Mouse (Mus musculus): ENCODE measurements around the gene Olfr1453. TPM values are rescaled to one million over a fixed set of nuclear protein-coding genes. Genes with fewer than 3 reads are reported as not detected.

The Olfr1453 gene
- total RNA-seq (2023): not detected

DNA sequence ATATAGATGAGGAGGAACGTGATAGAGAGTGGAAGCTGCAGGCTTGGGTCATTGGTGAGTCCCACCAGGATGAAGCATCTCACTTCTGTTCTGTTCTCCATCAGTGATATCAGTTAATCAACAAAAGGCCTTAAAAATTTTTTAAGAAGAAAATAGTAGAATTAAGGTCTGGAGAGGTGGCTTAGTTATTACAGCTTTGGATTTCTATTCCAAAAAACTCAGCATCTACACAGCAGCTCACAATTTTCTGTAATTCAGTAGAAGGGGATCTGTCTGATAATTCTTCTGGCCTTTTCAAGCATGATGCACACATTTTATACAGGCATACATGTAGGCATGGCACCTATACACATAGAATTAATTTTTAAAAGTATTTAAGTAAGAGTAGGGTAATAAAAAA is at the start of gene Olfr1453:
TSS of gene Olfr1453 (minus strand) at position 101 of the 400 bp plus-strand sequence.

GRCm38 (mm10) chr19:13060310-13060709 is 32.2 kb upstream of the Olfr1453 start, which contains the start of gene Olfr1454:
Gene Olfr1454 (plus strand): TSS chr19:13060610.

DNA sequence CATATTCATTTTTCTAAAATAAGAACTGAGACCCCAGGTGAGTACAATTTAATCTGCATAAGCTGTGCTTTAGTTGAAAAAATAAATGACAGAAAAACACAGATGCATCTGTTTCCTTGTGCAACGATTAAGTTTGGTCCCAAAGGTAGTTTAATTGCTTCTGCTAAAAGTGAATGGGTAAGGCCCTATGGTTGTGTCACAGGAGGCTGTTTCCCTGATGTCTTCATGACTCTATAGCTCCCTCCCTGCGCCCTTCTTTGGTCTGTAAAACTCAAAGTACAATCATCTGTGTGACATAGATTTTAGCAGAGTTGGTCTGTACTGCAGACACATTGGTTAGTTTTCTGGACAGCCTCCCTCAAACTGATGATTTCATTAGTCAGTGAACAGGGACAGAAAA is 33.4 kb downstream of the Olfr1453 start, which contains the start of gene Olfr1451:
TSS of gene Olfr1451 (plus strand) at position 301 of the 400 bp plus-strand sequence.

Other genes starting within 250 kb of the Olfr1453 start
- gene Zfp91, start 232.2 kb downstream of the Olfr1453 start, total RNA-seq (2023): 10 to 100 TPM; 93.7 to 98.7 TPM
- gene Lpxn, start 232.1 kb downstream of the Olfr1453 start, total RNA-seq (2023): 10 to 100 TPM; 80.8 to 86.4 TPM
- gene Gm5244, start 181.6 kb downstream of the Olfr1453 start, total RNA-seq (2023): 1 to 10 TPM; 5.7 to 6.8 TPM
- under 1 TPM; 0.58 to 0.68 TPM for gene Olfr1444, start 171.0 kb downstream of the Olfr1453 start, total RNA-seq (2023)
- gene Olfr1445, start 144.5 kb downstream of the Olfr1453 start, total RNA-seq (2023): not detected
- gene Olfr1446, start 134.8 kb downstream of the Olfr1453 start, total RNA-seq (2023): not detected
- not detected for gene Olfr1447, start 124.6 kb downstream of the Olfr1453 start, total RNA-seq (2023)
- not detected for gene Olfr1448, start 103.9 kb downstream of the Olfr1453 start, total RNA-seq (2023)
- not detected for gene Olfr1449, start 97.5 kb downstream of the Olfr1453 start, total RNA-seq (2023)
- gene Olfr1450, start 78.1 kb downstream of the Olfr1453 start, total RNA-seq (2023): not detected
- gene Olfr1451, start 33.3 kb downstream of the Olfr1453 start, total RNA-seq (2023): not detected
- not detected for gene Olfr1454, start 32.3 kb upstream of the Olfr1453 start, total RNA-seq (2023)
- gene Olfr1457, start 69.6 kb upstream of the Olfr1453 start, total RNA-seq (2023): not detected
- not detected for gene Olfr1458, start 78.4 kb upstream of the Olfr1453 start, total RNA-seq (2023)
- gene Olfr1459, start 121.2 kb upstream of the Olfr1453 start, total RNA-seq (2023): under 1 TPM; 0.12 to 0.24 TPM
- not detected for gene Olfr1461, start 134.7 kb upstream of the Olfr1453 start, total RNA-seq (2023)
- not detected for gene Olfr1462, start 157.4 kb upstream of the Olfr1453 start, total RNA-seq (2023)
- not detected for gene Olfr1463, start 203.0 kb upstream of the Olfr1453 start, total RNA-seq (2023)